Mouse (Mus musculus) embryonic facial prominence, embryonic 11.5 days (tissue): Measurements from ENCODE around the gene Rnasek. TPM values are rescaled to one million over a fixed set of nuclear protein-coding genes. Genes with fewer than 3 reads are reported as not detected.

Experiments
- ATAC-seq: fragments of 200-750 bp; cut with Nextera tagmentation; replicated peaks from 2 replicates; pipeline ENCODE4 v1.8.0; 2017; ENCODE audit warnings: low read depth; ENCODE audit not compliant: insufficient number of reproducible peaks, low FRiP score, low TSS enrichment
- DNase-seq: peaks from one replicate; pipeline ENCODE4 v3.0.0-alpha.2; 2015; ENCODE audit warnings: low spot score
- H3K27ac ChIP-seq: fragments of 300-500 bp; sonication (generic); replicated peaks from 2 replicates; pipeline ENCODE4 v1.5.1; 2014; ENCODE audit warnings: mild to moderate bottlenecking, low read depth, low read length, control low read depth
- H3K27me3 ChIP-seq: fragments of 300-500 bp; sonication (generic); 2 replicates; pipeline ENCODE4 v1.6.1; 2014; ENCODE audit warnings: mild to moderate bottlenecking, low read length, moderate library complexity, mixed read lengths; ENCODE audit not compliant: control insufficient read depth, insufficient read depth
- H3K36me3 ChIP-seq: fragments of 300-500 bp; sonication (generic); replicated peaks from 2 replicates; pipeline ENCODE4 v1.6.1; 2014; ENCODE audit warnings: low read depth, mild to moderate bottlenecking, low read length, moderate library complexity, mixed read lengths; ENCODE audit not compliant: control insufficient read depth, insufficient read depth
- H3K4me1 ChIP-seq: fragments of 300-500 bp; sonication (generic); 2 replicates; pipeline ENCODE4 v1.6.1; 2014; ENCODE audit warnings: low read length, mixed read lengths; ENCODE audit not compliant: control insufficient read depth, insufficient read depth
- H3K4me2 ChIP-seq: fragments of 300-500 bp; sonication (generic); 2 replicates; pipeline ENCODE4 v1.6.1; 2014; ENCODE audit warnings: low read depth, mild to moderate bottlenecking, control low read depth, low read length, moderate library complexity
- H3K4me3 ChIP-seq: fragments of 300-500 bp; sonication (generic); 2 replicates; pipeline ENCODE4 v1.5.1; 2014; ENCODE audit warnings: low read depth, low read length, control low read depth
- H3K9ac ChIP-seq: fragments of 300-500 bp; sonication (generic); replicated peaks from 2 replicates; pipeline ENCODE4 v1.6.1; 2014; ENCODE audit warnings: mild to moderate bottlenecking, control low read depth, low read length
- H3K9me3 ChIP-seq: fragments of 300-500 bp; sonication (generic); replicated peaks from 2 replicates; pipeline ENCODE4 v1.6.1; 2016; ENCODE audit warnings: mild to moderate bottlenecking, low read length, inconsistent platforms, mixed read lengths; ENCODE audit not compliant: control insufficient read depth
- WGBS: fragments of 180-500 bp; shearing (Covaris S2); extraction: QIAGEN DNeasy Blood & Tissue Kit; methylation state at CpG from one replicate; pipeline ENCODE4 v1.1.7; 2014; 5-methylcytosine and 5-hydroxymethylcytosine counted together
- microRNA counts: library from miRNA; unstranded; fragments of <30 nt; microRNA quantifications from one replicate; lab custom pipeline; 2016
- microRNA-seq: library from miRNA; unstranded; fragments of <30 nt; microRNA quantifications from one replicate; pipeline ENCODE4, GENCODE M21; 2016; ENCODE audit warnings: borderline number of aligned reads
- polyA plus RNA-seq: library from polyadenylated mRNA; unstranded; fragments of >200 nt; fragmentation: Nextera tagmentation; extraction: Ambion mirVana; gene quantifications from 2 replicates; pipeline ENCODE4 v1.2.1, GENCODE M21; 2014

Rnasek gene
- polyA plus RNA-seq, 1 experiment from 2014 or later = 103 TPM

GRCm38 (mm10) chr11:70189319-70190134 lies 50.1 kb downstream of the Rnasek start:
- WGBS = 86% methylated on average over 28 of the region's 28 CpGs
- Histone ChIP-seq H3K9ac (no peak overlapping the region), H3K9me3 (no peaks in the 10 kb centered on the region), H3K27me3 (no peaks in the 10 kb centered on the region), H3K27ac (no peak overlapping the region), H3K36me3 (no peaks in the 10 kb centered on the region), H3K4me3 (no peak overlapping the region), H3K4me2 (no peak overlapping the region), H3K4me1 (no peaks in the 10 kb centered on the region)
- ATAC-seq (no peak), DNase-seq (no peak)

MicroRNAs within 50 kb of the gene (microRNA counts, 519-probe panel; counts per million panel counts)
- microRNA mmu-miR-195 (lab: Ali Mortazavi, UCI) (not detected), microRNA mmu-miR-497 (lab: Ali Mortazavi, UCI) (1,888 counts per million, percentile 11 among the panel's probes with 10 or more counts)

Small RNA genes within 50 kb of the gene (microRNA-seq; reads per million reads assigned to microRNA genes)
- gene Mir195a (772 reads per million, percentile 68 among the genes with 10 or more reads in this experiment), gene Mir497 (not detected), gene Mir497b (not detected)

Other genes starting within 250 kb of the Rnasek start
- gene Gabarap, start 248.7 kb downstream of the Rnasek start, polyA plus RNA-seq = 474 and 509 TPM in 2 replicates
- 57.7 and 58.0 TPM in 2 replicates for gene Phf23, start 244.1 kb downstream of the Rnasek start, polyA plus RNA-seq
- gene Dvl2, start 239.2 kb downstream of the Rnasek start, polyA plus RNA-seq = 34.9 and 35.7 TPM in 2 replicates
- 54.2 and 57.6 TPM in 2 replicates for gene Acadvl, start 224.4 kb downstream of the Rnasek start, polyA plus RNA-seq
- gene Dlg4, start 222.9 kb downstream of the Rnasek start, polyA plus RNA-seq = 7.6 and 11.2 TPM in 2 replicates
- gene Asgr1, start 185.8 kb downstream of the Rnasek start, polyA plus RNA-seq = 0.46 and 0.95 TPM in 2 replicates
- gene Asgr2, start 147.2 kb downstream of the Rnasek start, polyA plus RNA-seq = not detected in 2 replicates
- 0.39 TPM in 1 of 2 replicates, not detected in the other for gene Mgl2, start 109.5 kb downstream of the Rnasek start, polyA plus RNA-seq
- 0.72 and 1.3 TPM in 2 replicates for gene Clec10a, start 83.6 kb downstream of the Rnasek start, polyA plus RNA-seq
- gene Slc16a11, start 27.1 kb downstream of the Rnasek start, polyA plus RNA-seq = 0.81 TPM in 1 of 2 replicates, not detected in the other
- gene Slc16a13, start 18.8 kb downstream of the Rnasek start, polyA plus RNA-seq = 8.5 and 13.4 TPM in 2 replicates
- gene Bcl6b, start 10.0 kb downstream of the Rnasek start, polyA plus RNA-seq = 6.7 and 6.9 TPM in 2 replicates
- 195 and 211 TPM in 2 replicates for gene 0610010K14Rik, start 1.9 kb downstream of the Rnasek start, polyA plus RNA-seq
- 7.5 and 9.1 TPM in 2 replicates for gene Gm21988, start within 50 bp of the Rnasek start, polyA plus RNA-seq
- 3.2 and 4.1 TPM in 2 replicates for gene Alox12, start 15.5 kb upstream of the Rnasek start, polyA plus RNA-seq
- gene Alox12e, start 82.8 kb upstream of the Rnasek start, polyA plus RNA-seq = 0.14 and 0.43 TPM in 2 replicates
- 0.34 and 0.84 TPM in 2 replicates for gene Alox15, start 112.2 kb upstream of the Rnasek start, polyA plus RNA-seq
- 34.9 and 39.4 TPM in 2 replicates for gene Pelp1, start 170.2 kb upstream of the Rnasek start, polyA plus RNA-seq
- 21.4 and 24.1 TPM in 2 replicates for gene Arrb2, start 192.8 kb upstream of the Rnasek start, polyA plus RNA-seq
- 38.7 and 46.9 TPM in 2 replicates for gene Med11, start 212.1 kb upstream of the Rnasek start, polyA plus RNA-seq
- 0.18 and 0.26 TPM in 2 replicates for gene Zmynd15, start 219.6 kb upstream of the Rnasek start, polyA plus RNA-seq
- 0.81 and 0.91 TPM in 2 replicates for gene Cxcl16, start 220.1 kb upstream of the Rnasek start, polyA plus RNA-seq